Mouse (Mus musculus): ENCODE data around the gene Hddc3. TPM values are rescaled to one million over a fixed set of nuclear protein-coding genes. Genes with fewer than 3 reads are reported as not detected.

Hddc3 gene
- polyA plus RNA-seq, 3 experiments from 2014 or later: 1.8 to 12.2 (median 8.2) TPM

DNA sequence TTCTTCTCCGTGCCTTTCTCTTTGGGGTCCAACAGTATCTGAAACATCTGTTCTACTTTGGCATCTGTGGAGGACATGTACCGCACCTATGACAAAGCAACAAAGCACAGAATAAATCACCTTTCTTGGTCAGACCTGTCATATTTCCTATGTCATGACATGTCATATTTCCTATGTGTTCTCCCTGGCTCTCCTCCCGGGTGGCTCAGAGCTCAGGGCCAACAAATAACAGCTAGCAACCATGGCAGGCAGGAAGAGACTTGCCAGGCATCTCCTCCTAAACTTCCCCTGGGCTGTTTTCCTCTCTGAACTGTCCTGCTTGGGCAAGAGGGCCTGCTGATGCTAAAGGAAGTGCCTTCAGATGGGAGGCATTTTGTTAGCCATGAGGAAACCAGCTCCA is 6.0 kb upstream of the Hddc3 start:
- ATAC-seq: no peak

DNA sequence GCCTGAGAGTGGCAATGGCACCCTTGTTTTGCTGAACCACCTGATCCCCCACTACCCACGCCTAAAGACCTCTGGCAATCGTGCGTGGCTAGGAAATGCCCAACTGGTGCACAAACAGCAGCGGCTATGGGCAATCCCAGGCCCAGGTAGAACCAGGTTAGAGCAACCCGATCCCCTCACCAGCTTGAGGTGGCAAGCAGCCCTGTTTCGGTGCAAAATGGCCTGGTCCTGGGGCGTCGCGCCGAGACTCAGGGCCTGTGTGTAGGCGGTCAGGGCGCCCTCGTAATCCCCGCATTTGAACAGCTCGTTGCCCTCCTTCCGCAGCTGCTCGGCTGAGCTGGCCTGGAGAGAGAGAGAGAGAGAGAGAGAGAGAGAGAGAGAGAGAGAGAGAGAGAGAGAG is 3.5 kb upstream of the Hddc3 start:
- no peak for ATAC-seq

DNA sequence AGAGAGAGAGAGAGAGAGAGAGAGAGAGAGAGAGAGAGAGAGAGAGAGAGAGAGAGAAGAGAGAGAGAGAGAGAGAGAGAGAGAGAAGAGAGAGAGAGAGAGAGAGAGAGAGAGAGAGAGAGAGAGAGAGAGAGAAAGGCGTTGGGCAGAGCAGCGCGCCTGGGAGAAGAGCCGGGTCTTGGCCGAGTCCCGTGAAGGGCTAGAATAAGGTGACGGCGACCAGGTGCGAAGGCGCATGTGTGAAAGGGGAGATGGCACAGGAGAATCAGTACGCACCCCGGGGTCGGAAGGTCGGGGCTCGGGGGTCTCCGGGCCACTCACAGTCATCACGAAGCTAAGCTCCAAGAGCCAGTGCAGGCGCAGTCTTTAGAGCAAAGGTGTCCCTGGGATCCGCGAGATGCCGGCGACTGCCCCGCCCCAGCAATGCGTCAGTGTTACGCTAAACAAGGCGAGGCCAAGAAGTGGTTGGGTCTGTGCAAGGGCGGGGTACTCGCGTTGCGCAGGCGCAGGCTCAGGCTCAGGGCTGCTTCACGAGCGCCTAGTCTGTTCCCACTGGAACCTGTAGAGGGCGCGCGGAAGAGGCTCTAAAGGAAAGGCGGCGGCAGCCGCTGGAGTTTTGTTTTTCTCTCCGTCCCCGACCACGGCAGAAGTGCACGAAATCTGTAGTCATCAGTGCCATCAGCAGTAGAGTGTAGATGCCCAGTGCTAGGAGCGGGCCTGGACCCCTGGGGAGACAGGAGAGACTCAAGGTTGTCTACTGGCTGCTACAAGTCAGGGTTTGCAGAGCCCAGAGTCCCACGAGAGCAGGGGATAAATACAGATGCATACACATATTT is 2.9 kb upstream of the Hddc3 start:
- ATAC-seq: peak; percentile 94

DNA sequence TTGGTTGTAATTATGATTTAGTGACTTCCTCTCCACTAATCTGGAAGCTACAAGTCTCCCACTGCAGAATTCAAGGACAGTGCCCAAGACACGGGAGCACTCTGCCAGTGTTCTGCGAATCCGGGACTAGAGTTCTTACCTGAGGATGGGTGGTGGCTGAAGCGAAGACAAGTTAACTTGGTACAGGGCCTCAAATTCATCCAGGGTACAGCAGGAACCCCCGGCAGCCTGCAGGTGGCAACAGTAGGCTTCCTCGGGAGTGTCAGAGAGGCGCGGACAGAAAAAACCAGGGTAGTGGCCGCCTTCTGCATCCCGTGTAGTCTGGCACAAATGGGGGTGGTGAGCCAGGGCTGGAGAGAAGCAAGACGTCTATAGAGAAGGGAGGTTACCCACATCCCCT is 2.1 kb upstream of the Hddc3 start, which contains the start of gene Unc45a:
Gene Unc45a, minus strand, starts transcription at position 213 of the 400 bp plus-strand sequence.
- ATAC-seq: peak; percentile 53

DNA sequence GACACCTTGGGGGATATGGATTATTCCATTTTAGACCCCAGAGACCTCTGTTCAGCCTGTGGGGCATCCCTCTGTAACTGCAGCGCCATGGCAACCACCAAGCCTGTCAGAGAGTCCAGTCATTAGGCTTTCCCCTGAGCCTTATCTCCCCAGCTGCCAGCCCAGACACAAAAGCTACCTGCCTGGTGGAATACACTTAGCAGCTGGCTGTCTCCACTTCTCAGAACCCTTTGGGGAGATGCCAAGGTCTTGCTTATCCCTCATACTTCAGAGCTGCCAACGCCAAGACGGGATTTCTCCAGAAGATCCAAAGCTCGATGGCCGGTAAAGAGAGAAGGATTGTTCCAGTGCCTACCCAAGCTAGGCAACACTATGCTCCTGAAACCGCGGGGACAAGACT is 1.1 kb upstream of the Hddc3 start:
- ATAC-seq: no peak

DNA sequence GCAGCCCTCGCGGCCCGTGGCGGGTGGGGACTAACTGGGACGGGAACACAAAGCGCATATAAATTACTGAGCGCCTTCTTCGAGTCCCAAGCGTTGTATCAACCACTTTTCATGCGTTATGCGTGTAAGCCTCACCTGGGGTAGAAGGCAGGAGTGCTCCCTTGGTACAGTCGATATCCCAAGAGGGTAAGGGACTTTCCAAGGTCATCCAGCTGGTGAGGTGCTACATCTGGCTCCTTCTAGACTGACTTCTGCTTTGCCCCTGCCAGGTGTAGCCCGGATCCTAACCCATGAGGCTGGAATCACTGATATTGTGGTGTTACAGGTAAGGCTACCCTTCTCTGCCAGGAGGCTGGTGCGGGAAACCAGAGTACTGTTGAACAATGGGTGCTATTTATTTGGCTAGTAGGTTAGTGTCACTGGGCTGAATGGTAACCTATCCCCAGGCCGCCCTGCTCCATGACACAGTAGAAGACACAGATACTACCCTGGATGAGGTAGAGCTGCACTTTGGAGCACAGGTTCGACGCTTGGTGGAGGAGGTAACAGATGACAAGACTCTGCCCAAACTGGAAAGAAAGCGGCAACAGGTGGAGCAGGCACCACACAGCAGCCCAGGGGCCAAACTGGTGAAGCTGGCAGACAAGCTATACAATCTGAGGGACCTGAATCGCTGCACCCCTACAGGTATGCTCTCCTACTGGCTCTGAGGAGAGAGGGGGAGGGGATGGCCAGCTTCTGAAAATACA is 540 bp downstream of the Hddc3 start:
- ATAC-seq: no peak

DNA sequence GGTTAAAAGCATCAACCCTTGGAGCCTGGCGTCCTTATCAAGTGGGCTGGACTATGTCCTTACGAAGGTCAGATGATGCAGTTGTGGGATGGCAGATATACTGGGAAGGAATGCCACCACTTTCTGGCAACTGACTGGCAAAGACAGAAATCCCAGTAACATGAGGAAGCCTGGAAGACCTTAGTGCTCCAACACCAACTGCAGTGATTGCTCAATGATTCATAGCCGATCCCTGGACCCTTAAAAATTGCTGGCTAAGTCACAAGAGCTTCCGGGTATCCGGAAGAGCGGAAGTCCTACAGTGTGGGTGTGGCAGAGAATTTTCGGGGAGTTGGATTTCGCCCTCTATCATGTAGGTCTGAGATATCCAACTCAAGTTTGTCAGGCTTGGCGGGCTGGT is 3.3 kb downstream of the Hddc3 start:
- ATAC-seq: no peak

DNA sequence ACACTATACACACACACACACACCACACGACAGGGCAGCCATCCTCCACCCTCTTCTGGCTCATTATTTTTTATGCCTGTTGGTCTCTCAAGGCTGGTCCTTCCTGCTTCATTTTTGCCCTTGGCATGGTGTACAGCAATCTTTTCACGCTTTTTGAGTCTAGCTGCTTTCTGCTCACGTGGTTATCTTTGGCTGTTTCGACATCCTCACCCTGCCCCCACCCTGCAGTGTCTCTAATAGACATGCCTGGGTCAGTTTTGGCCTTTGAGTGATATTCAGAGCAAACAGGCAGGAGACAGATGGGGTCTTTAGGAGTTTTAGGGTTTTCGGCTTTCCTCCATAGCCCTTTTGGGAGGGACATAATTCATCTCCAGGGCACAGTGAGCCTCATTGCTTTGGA is 3.9 kb downstream of the Hddc3 start:
- ATAC-seq: no peak

DNA sequence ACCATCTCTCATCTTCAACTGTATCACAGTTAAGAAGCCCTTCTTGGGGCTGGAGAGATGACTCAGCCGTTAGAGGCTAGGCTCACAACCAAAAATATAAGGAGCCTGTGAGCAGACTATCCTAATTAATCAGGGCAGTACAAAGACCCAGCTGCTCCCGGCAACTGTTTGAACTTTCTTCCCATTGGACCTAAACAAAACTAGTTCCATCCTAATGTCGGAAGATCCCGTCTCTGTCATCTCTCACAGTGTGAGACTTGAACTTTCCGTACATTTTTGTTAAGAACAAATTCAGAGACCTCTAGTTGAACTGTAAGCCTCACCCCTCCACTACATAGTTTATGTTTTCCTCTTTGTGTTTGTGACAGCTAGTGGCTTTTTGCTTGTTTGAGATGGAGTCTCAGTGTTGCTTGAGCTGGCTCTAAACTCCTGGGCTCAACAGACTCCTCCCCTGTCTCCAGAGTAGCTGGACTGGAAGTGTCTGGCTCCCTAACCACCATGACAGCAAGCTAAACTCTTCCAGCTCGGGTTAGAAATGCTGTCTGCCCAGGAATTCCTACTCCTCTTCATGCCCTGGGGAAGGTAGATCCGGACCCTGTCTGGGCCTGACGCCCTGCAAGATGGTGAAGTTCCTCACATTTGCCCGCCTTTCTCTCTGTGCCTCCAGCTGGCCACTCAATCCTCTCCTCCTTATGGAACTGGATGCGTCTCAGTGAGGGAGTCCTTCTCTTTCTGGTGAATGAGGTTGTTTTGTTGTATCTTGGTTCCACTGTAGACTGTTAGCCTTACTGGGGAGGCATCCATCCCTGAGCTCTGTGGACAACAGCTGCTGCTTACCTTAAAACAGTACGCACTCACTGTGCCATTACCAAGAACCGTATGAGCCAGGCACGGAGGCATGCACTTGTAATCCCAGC is 5.0 kb downstream of the Hddc3 start:
- no peak for ATAC-seq

DNA sequence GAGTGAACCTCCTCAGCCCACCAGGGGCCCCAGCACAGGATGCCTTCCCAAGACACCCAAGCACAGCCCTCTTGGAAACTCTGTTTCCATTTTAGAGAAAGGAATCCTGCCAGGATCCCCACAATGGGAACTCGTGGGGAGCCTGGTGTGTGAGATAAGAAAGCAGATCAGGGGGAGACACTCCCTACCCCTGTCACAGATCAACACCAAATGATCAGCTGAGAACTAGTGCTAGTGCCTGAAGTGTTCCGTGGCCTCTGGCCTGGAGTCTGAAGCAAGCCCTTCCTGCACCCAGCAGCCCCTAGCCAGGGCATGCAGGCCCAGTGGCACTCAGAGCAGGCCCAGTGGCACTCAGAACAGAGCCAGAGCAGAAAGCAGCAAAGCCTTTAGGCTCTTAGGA is 7.9 kb downstream of the Hddc3 start:
- ATAC-seq: no peak

DNA sequence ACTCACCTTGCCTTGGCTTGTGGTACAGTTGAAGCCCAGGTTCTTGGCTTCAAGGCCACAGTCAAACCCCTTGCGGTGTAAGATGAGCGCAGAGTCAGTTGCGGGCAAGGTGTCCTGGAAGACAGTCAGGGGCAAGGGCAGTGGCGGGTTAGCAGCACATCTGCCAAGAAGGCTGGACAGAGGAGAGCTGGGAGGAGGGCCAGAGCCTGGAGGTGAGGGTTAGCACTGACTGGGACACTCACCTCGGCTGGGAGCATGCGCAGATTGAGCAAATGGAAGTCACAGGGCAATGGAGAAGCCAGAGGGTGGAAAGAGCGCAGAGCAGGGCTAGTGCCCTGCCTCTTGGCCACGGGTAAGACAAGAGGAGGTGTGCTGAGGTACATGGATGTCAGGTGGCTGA is 10.0 kb downstream of the Hddc3 start:
- ATAC-seq: no peak

DNA sequence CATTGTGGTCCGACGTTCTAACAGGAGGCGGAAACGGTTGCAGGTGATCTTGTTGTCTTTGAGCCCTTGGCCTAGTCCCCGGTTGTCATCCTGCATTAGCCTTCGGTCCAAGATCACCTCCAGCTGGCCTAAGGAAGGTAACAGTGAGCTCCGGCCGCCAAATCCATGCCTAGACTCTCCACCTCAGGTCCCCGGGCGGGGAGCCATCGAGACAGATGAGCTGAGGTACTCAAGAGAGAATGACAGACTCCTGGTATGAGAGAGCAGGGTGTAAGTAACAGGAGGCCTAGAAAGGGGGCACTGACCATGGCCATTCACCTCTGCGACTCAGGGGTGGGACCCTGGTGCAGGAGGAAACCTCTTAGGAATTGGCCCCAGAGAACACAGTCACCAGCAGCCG is 13.4 kb downstream of the Hddc3 start:
- ATAC-seq: no peak

DNA sequence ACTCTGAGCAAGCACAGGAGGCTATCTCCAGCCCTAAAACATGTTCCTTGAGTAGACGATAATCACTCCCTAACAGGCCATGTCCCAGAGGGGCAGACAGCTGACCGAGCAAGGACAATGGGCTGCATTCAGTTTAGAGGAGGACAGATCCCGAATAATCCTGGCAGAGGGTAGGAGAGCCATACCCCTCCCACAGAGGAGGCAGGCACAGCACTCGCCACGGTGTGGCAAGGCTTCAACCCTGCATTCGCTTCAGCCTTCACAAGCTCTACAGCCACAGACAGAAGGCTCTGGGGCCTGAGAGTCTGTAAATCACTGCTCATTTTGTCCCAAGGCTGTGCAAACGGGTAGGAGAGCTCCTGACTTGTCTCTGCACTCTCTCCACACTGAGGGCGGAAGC is 14.3 kb downstream of the Hddc3 start:
- ATAC-seq: no peak

DNA sequence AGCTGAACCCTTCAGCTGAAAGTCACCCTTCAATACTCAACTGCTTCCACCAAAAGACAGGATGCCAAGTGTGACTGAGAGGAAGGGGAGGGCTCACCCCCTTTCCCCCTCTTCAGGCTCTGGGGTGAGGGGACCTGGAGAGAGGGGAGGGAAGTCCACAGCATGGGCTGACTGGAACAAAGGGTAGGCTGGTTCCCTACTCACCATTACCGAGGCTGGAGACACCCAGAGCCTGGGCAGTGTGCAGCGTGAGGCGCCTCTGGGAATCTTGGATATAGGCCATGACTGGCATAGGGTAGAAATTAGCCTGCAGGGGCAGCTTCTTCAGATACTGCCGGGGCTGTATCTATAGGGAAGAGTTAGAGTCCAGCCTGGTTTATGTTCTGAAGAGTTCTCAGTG is 15.1 kb downstream of the Hddc3 start:
- no peak for ATAC-seq

DNA sequence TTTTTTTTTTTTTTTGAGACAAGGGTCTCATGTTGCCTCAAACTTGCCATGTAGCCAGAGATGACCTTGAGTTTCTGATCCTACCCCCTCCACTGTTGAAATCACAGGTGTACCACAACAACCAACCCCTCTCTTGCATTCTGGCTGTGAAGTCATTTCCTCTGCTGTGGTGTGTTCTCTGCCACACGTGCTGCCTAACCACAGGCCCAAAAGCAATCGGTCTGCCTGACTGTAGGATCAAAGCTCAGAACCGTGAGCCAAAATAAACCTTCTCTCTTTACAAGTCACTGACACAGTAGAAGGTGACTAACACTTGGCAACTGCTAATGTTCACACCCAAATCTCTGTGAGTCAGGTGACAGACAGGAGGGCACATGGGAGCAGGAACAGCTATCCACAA is 17.5 kb downstream of the Hddc3 start:
- ATAC-seq: no peak

DNA sequence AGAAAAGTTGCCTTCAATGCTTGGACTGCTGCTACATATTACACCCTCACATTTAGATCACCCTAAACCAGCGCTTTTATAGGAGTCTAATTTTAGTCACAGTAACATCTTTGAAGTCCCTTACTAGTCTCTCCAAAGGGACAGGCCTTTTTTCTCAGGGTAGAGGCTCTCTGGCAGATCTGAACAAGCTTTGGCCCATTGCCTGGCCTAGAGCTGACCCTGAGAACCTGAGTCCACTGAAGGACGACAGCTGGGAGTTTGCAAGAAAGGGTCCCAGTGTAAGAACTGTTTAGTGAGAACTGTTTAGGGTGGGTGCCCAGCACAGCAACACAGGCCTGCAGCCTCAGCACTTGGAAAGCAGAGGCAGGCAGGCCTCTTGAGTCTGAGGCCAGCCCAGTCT is 22.9 kb downstream of the Hddc3 start:
- ATAC-seq: no peak

DNA sequence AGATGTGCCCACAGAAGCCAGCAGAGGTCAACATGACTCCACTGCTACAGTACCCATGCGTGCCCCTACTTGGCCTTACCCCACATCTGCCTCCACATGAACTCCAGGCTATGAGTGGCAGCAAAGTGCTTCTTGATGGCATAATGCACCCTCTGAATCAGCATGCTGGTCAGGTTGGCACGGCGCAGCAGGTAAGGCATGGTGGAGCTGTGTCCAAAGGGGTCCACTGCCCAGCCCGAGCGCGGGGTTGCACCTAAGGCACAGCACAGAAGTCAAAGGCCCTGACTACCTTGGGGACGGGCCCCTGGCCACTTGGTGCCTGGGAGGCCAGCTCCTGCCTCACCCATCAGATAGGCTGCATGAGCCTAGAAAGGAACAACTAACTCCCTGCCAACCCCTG is 24.3 kb downstream of the Hddc3 start:
- no peak for ATAC-seq

DNA sequence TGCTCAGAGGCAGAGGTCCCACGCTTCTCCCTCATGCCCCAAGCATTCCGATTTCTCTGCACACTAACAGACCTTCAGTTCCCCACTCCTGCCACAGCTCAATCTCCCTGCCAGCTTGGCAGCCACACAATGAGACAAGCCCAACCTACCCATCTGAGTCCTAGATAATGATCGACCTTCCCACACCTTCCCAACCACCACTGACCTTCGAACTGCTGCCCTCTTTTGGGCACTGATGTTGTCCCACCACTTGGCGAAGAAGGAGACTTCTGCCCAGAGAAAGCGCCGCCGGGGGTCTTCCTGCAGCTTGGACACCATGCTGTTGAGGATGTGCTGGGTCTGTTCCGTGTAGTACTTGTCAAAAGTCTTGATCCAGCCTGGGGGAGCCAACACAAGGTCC is 25.1 kb downstream of the Hddc3 start:
- no peak for ATAC-seq

DNA sequence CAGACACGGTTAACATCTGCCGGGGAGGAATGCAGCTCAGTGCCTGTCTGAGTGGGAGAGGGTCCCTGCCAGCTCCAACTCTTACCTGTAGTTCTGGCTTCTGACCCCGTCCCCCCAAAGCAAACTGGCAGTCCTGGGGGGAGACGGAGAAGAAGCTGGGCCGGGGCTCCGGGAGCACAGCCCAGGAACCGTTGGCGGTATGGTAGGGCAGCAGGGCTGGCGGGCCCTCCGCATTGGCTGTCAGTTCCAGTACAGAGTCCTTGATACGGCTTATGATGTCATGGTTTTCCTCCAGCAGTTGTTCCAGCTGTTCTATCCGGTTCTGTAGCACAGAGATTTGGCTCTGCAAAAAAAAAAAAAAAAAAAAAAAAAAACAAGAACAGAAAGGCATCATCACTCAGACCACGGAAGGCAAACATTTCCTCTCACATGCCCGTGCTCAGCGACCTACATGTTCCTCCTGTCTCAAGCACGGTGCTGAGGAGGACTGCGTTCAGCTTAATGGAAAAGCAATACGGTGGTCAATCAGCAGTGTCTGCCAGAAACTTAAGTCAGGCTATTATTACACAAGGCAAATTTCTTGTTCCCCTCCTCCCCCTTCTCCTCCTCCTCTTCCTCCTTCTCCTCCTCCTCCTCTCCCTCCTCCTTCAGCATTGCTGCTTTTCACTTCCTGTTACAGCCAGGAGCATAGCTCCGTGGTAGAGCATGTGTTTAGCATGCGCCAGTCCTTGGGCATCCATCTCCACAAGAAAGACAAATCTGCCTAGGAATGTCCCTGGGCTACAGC is 25.9 kb downstream of the Hddc3 start:
- ATAC-seq: peak; percentile 48

DNA sequence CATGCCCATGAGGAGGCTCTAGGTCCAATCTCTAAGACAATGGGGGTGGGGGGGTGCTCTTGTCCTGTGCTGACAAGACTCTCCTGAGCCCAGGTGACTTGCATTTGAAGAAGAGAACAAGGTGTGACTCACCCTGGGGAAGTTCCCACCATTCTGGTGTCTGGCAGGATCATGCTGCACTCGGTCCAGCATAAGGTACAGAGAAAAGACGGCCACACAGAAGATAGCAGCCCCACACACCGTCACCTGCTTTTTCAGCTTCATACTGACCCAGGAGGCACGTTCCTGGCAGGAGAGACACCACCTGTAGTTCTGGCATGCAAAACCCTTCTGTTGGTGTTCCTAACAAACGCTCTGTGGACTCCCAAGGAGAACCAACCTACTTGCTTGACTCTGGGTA is 26.6 kb downstream of the Hddc3 start:
- peak; percentile 9 for ATAC-seq

DNA sequence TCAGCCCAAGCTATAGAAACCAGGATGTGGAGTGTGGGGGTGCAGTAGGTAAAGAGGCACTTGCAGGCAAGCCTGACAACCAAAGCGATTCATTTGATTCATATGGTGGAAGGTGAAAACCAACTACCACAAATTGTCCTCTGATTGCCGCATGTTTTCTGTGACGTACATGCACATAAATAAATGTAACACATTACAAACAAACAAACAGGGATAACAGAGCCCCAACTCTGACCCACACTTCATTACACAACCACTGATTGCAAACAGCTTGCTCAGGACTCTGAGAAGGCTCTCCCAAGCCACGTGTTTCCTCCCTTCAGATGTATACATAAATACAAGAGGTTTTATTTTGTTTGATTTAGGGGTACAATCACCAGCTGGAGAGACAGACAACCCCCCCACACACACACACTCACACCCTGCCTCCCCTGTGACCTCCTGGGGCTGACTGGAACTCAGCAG is 27.1 kb downstream of the Hddc3 start:
- peak; percentile 19 for ATAC-seq

DNA sequence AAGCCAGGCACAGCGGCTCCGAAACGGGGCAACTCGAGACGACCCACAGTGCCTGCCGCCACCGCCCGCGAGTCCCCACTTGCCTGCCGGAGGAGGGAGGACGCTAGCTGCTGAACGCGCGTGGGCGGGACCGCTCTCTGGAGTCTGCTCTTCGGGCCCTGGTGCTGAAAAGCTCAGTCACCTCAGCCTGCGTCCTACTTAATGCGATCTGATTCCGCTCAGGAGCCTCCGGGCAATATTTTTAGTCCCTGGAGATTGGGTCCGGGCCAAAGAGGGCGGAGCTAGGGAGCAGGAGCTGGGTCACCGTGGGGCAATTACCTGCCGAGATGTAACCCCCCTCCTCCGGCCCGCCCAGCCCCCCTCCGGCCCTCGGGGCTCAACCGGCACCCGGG is 27.7 kb downstream of the Hddc3 start:
- ATAC-seq: peak; percentile 75

All from inflammation-experienced regulatory T-cells, adult 6 months (primary cell).